Mouse (Mus musculus) frontal cortex, adult (tissue): ENCODE measurements at regions not wholly inside any gene's neighbourhood (a gene's known extent, or its start where the extent isn't known, plus 50 kb on each side); places are given as distances from the start of the nearest gene placed in this dataset.

Experiments used
- ATAC-seq: cut with Nextera tagmentation; 2 replicates; pipeline ENCODE4 v1.9.2; 2017; ENCODE audit warnings: mild to moderate bottlenecking, moderate library complexity, mixed read lengths; ENCODE audit not compliant: low TSS enrichment

GRCm38 (mm10) chr5:119398475-119398874, 272.0 kb upstream of the Tbx3 start:
- peak; percentile 65; the same call in 1 of the 2 replicates for ATAC-seq

GRCm38 (mm10) chr5:119400223-119400935, 270.1 kb upstream of the Tbx3 start:
- ATAC-seq = no peak

DNA sequence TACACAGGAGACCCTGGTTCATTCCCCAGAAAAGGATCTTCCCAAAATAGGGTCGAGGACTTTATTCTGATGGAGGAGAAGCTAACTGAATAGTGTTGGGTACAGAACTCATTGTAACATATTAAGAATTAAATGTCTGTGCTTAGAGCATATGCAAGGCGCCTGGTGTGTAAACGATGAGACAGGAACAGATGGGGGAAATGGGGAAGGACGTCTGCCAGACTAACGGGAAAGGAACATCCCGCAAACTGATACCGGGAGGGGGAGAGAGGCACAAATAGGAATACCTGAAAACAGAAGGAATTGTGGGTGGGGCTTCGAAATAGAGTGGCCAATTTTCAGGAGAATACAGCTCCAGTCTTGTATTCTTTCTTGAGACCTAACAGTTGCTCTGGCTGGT, 268.6 kb upstream of the Tbx3 start:
- no peak for ATAC-seq

DNA sequence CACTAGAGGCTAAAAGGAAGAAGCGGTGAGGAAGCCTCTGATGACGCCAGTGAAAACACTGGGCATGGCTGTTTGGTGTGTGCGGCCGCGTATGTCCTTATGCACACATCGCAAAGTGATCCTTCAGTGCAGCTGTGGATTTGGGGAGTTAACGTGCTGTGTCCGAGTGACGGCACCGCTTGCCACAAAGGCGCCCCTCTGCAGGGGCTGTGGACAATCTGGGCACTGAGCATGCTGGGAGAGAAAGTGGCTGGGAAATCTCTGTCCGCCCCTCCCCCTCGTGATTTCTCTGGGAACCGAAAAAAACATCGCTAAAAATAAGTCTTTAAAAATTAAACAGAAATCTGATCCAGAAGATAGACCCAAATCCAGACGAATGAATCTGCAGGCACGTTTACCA, 267.8 kb upstream of the Tbx3 start:
- ATAC-seq = no peak

DNA sequence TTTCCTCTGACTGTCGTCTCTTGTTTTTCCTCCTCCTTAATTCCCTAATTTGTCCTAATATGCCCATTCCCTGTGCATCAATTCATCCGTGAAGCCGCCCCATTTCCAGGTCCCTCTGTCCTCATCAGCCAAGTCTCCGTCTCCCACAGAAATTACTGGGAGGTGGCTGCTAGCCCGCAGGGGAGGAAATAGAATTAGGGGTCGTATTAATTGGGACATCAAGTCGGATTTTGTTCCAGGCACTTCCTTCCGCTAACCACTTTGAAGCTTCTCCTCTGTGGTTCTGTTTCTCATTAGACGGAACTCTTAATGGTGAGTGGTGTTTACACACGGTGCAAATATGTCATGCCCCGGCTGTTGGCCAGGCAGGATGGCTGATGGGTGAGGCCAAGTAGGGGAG, 259.5 kb upstream of the Tbx3 start:
- no peak for ATAC-seq

GRCm38 (mm10) chr5:119415835-119416234, 254.6 kb upstream of the Tbx3 start:
- ATAC-seq = no peak

DNA sequence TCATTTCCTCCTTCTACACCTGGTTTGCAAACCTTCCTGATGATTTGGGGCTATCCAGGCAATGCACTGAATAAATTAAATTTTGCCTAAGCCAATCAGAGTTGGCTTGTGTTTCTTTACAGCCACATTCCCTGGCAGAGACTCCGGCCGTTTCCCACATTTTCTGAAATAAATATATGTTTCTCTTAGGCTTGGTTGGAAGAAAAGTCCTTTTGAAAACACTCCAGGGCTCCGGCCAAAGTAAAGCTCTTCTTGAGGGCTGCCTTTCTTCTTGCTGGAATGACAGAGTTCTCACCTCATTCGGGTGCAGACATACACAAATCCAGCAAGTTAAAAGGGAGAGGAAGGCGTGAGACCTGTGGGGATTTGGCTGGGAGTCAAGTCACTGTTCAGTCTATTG, 252.0 kb upstream of the Tbx3 start:
- no peak for ATAC-seq

GRCm38 (mm10) chr5:119427511-119428019, 242.9 kb upstream of the Tbx3 start:
- no peak for ATAC-seq

- ATAC-seq = no peak
Observed at GRCm38 (mm10) chr5:119431271-119431756, 239.2 kb upstream of the Tbx3 start.

GRCm38 (mm10) chr5:119434572-119434971, 235.9 kb upstream of the Tbx3 start:
- ATAC-seq = no peak

DNA sequence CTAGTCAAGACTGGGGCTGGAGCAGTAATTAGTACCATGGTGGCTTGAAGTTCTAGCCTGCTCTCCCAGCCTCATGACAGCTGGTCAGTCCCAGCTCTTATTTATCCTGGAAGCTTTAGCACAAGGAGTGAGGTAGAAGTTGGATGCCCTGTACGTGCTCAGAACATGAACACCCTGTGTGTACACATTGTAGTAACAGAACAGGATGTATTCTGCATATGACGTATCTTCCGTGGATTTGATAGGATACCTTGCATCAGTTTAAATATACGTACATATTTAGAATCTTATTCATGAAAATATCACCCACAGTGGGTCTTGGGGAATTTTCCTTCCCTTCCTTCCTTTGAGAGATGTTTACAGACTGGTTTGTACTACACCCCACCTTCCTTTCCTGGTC, 222.0 kb upstream of the Tbx3 start:
- ATAC-seq = no peak

GRCm38 (mm10) chr5:119449166-119449565, 221.3 kb upstream of the Tbx3 start:
- ATAC-seq = no peak

DNA sequence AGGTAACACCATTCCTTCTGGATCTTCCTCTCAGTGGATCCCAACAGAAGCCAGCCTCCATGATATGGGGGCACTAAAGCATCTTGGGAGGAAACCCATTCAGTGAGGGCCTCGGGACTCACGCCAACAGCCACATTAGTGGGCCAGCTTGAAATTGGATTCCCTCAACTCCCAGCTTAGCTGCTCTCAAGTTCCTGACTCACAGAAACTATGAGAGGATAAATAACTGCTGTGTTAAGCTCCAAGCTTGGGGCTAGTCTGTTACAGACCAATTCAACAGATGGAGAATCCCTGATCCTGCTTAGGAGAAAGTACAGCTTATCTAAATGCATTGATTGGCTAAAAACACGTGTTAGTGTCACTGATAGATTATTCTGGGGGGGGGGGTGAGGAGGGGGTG, 210.7 kb upstream of the Tbx3 start:
- ATAC-seq = no peak

DNA sequence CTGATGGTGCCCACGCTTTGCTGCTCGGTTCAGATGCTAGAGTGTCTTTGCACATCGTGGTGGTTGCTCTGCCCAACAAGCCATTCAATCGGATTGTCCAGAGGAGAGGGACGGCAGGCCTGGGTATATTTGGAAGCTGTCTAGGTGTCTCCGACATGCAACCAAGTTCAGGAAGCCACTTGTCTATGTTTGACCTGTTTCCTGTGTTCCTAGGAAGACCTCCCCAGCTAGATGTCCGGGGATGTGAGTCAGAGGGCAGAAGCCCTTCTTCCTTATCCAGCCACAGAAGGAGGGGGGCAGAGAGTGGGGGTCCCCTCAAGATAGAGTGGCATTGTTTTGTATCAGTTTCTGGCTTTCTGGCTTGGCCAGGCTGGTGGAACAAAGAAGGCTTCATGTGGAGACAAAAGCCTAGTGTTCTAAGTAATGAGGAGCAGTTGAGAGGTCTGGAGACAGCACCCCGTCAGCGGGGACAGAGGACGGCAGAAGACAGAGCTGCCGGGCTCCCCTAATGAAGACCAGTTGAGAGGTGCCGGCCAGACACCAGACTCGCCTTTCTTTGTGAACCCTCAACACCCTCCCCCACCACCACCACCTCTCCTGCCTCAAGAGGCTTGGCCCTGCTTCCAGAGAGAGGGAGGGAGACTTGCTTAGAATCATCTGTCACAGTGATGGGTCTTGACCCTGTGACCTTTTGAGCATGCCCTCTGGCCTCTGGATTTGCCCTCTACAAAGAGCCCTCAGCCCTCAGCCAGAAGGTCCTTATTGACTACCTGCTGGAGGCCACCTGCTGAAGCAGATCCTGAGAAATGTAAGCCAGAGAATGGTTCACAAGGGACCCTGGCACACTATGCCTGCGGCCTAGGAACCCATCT, 207.6 kb upstream of the Tbx3 start:
- no peak for ATAC-seq

GRCm38 (mm10) chr5:119464553-119464952, 205.9 kb upstream of the Tbx3 start:
- ATAC-seq = no peak

DNA sequence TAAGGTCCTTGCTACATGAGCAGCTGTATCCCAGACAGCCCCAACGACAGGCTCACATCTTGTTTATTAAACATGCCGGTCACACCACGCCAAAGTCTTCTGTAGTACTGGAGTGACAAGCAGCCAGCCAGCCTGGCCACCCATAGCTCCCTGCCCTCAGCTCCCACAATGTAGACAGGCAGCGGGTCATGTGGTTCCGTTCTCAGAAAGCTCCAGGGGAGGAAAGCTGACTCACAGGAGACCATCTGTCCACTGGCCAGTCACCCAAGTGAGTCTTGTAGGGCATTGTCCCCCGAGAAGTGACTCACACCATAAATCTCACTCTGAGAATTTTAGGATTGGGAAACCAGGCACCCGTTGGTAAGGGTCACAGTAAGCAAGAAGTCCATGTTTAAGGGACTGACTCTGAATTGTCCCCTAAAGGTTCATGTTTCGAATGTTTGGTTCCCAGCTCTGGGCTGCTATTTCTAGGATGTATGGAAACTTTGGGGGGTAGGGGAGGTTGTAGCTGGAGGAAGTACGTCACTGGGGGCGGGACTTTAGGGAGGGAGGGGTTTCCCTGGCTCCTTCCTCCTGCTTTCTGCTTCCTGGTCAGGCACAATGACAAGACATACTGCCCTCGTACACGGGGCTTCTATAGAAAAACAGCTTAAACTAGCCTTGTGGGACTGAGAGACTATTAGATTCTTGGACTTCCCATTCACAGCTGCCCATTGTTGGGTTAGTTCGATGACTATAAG, 203.0 kb upstream of the Tbx3 start:
- no peak for ATAC-seq

DNA sequence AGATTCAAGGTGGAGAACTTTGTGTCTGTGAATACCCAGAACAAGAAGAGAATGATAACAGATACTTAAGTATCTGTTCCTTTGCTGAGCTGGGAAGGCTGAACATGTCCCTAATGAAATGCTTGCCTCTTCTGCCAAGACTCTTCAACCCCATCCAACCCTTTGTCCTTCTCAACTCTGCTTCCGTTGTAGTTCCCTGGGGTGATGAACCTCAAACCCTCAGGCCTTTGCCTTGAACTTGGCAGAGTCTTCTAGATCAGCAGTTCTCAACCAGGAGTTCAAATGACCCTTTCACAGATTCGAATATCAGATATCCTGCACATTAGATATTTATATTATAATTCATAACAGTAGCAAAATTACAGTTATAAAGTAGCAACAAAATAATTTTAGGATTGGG, 192.5 kb upstream of the Tbx3 start:
- ATAC-seq = no peak

GRCm38 (mm10) chr5:119478331-119478730, 192.1 kb upstream of the Tbx3 start:
- peak; percentile 41; the same call in 1 of the 2 replicates for ATAC-seq

DNA sequence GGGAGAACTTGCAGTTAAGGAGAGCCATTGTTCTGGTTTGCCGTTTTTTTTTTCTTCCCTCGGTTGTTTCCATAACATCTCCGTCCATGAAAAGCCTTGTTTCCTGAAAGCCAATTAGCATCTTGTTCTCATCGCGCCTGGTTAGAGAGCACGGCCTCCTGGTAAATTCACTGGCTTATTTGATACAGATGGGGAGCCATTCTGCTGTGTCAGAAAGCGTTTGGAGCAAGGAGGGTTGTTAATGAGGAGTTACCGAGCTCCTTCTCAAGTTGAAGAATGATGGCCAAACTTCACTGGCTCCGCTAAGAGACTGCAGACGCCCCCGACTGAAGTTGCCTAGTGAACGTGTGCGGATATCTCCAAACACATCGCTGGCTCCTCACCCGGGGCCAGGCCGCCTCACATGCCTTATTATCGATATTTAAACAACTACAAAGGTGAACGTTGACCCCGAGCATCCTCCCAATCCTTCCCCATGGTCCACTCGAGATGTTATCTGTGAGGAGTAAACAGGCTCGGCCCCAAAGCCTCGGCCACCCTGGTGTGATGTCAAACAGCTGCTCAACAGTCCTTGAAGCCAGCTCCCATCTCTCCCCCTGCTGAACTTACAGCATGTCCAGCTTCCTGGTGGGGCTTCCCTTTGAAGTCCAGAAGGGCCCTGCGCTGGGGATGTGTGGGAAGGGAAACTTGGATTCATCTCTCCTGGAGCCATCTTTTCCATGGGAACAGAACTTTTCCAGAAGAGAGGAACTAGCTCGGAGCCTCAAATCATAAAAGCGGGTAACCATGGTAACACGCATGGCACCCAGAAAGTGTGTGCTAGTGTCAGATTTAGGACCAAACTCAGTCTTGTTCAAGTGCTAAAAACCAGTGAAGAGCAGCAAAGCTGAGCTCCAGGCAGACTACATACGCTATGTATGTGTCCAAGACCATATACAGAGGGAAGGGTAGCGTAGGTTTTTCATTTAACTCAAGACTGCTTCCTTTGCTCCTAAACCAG, 190.0 kb upstream of the Tbx3 start:
- ATAC-seq = peak; percentile 70

DNA sequence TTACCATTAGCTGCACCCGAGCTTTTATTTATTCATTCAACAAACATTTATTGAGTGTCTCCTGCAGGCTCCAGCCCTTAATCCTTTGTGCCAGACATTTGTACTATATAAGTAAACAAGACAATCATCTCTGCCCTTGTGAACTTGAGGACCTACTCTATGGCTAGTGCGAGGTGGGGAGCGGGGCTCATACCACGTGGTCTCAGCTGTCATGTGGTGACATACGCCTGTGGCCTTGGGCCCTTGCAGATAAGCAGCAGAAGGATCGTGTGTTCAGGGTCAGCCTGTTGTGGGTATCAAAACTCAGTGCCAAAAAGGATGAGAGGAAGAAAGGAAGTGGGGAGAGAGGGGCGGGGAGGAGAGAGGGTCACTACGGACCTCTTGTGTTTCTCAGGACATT, 186.8 kb upstream of the Tbx3 start:
- no peak for ATAC-seq

DNA sequence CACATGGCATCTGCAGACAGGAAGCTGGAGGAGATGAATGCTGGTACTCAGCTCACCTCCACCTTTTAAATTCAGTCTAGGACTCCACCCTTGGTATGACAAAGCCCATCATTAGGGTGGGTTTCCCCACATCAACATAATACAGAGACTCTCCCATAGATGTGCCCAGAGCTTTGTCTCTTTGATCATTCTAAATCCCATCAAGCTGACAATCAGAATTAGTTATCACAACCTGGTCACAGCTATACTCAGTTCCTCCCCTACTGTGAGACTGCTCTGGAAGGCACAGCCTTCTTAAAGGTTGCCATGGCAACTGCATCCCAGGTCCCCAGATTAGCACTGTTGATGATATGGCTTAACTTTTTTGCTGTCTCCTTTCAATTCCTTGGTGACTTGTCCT, 184.3 kb upstream of the Tbx3 start:
- no peak for ATAC-seq
